Mouse (Mus musculus) T-helper 2 cell (primary cell): ENCODE results near the gene Hoxa5.

ENCODE experiments used
- in situ Hi-C: fragments of 300-600 bp; cut with MboI, MseI; formaldehyde crosslinking; loops from one replicate; pipeline ENCODE4 v1.15.1; 2025; ENCODE audit warnings: high pct_unique_total_duplicates

Hoxa5 gene

GRCm38 (mm10) chr6:52204050-52204752 lies at the start of gene Hoxa5:
Gene Hoxa5 (minus strand): TSS chr6:52204587.
- in situ Hi-C loops: no loop called here

DNA sequence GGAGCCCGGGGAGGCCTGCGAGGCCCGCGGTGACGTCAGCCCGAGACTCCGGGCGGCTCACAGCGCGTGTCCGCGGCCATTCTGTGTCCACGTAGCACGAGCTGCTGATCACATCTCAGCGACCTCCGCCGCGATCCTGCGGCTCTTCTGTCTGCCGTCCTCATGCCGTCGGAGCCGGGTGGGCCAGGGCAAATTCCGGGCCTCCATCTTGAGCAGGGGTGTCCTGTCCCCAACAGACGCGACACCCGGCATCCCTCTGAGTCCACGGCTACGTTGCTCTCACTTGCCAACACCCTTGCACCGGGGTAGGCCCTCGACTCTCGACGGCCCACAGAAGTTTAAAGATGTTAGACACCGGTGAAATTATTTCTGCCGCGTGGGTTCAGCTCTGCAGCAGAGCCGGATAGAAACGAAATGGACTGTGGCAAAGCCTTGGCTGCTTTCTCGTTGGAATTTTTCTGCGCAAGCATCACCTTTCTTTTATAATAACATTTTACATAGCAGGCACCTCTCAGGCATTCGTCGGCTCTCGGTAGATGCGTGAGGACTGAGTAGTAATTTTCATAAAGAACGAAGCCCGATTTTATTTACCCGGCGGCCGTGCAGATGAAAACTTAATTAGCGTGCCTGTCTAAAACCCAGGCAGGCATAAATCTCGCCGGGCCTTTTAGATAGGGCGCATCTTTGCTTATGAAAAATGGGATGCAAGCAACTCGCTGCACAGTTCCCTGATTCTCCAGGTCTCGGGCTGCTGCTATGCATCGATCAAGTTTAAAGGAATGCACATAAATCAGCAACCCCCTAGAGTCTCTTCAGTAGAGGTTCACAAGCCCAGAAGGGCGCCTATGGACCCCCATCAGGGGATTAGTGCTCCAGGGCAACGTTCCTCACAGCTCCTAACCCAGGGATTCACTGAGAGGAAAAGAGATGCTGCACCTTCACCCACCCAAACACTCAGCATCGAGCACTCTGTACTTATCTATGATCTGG lies 49.4 kb upstream of the Hoxa5 start:
- in situ Hi-C loops: loop anchor here (5.0 to 25.0 kb wide), 3 partner anchors 37 to 583 kb away; no protein-coding TSS in a partner anchor

DNA sequence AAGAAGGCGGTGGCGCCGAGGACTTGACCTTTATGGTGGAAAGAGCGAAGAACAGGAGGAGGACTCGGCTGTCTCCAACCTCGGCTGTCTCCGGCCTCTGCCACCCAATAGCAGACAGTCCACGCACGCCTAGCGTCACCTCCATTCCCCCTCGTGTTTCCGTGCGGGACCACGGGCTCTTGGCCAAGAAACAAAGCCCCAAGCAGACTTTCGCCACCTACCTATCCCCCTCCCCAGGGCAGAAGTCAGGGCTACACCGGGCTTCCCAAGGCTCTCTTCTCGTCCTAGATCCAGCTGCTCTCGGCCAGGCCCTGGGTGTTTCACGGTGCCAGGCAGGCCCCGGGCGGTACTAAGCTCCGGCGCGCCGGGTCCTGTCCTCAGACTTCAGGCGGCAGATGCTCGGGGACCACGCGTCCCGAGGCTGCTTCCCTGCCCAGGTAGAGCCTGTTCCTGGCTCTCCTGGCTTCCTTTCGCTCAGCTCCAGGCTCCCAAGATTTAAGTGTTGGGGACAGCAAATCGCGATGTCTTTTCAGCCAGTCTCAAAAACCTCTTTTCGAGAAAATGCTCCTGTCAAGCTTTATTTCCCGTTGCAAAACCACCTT lies 48.5 kb upstream of the Hoxa5 start:
- in situ Hi-C loops: loop anchor here (5.0 to 25.0 kb wide), 3 partner anchors 36 to 584 kb away; no protein-coding TSS in a partner anchor

- in situ Hi-C loops: loop anchor here (5.0 to 25.0 kb wide), 3 partner anchors 35 to 585 kb away; no protein-coding TSS in a partner anchor
Observed at GRCm38 (mm10) chr6:52252016-52252774, 47.8 kb upstream of the Hoxa5 start.

GRCm38 (mm10) chr6:52251177-52251879 lies 46.9 kb upstream of the Hoxa5 start:
- in situ Hi-C loops: loop anchor here (5.0 to 25.0 kb wide), 3 partner anchors 34 to 586 kb away; no protein-coding TSS in a partner anchor

DNA sequence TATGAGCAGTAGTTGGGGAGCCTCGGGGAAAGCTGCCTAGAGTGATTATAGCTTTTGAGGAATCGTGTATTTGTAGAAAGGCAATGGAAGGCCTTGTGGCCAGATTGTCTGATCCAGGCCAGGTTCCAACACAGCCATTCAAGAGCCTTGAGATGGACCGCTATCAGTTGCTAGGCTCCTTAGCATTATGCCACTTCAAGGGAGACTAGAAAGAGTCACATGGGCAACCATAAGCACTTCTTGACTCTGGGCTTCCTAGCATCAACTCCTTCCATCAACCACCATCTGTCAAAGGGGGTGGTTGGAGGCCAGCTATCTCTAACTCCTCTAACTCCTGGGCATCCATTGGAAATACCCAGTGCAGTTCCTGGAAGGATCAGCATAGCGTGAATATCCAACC lies 45.4 kb upstream of the Hoxa5 start:
- in situ Hi-C loops: loop anchor here (5.0 to 25.0 kb wide), 3 partner anchors 33 to 587 kb away; no protein-coding TSS in a partner anchor

DNA sequence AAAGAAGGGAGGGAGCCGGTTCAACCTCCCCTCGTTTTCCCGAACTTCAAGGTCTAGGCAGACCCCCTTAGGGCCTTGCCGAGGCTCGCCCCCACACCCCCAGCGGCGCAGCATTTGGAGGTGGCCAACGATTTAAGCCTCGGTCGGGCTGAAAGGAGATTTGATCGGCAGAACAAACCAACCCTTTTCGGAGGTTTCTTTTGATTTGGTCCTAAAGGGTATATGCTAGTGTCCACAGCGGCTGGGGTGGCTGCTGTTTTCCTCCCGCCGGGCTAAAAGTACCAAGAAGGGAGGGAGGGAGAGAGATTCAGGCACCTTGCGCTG lies 45.0 kb upstream of the Hoxa5 start:
- in situ Hi-C loops: no loop called here

- in situ Hi-C loops: no loop called here
Observed at GRCm38 (mm10) chr6:52248638-52249414, 44.4 kb upstream of the Hoxa5 start.

DNA sequence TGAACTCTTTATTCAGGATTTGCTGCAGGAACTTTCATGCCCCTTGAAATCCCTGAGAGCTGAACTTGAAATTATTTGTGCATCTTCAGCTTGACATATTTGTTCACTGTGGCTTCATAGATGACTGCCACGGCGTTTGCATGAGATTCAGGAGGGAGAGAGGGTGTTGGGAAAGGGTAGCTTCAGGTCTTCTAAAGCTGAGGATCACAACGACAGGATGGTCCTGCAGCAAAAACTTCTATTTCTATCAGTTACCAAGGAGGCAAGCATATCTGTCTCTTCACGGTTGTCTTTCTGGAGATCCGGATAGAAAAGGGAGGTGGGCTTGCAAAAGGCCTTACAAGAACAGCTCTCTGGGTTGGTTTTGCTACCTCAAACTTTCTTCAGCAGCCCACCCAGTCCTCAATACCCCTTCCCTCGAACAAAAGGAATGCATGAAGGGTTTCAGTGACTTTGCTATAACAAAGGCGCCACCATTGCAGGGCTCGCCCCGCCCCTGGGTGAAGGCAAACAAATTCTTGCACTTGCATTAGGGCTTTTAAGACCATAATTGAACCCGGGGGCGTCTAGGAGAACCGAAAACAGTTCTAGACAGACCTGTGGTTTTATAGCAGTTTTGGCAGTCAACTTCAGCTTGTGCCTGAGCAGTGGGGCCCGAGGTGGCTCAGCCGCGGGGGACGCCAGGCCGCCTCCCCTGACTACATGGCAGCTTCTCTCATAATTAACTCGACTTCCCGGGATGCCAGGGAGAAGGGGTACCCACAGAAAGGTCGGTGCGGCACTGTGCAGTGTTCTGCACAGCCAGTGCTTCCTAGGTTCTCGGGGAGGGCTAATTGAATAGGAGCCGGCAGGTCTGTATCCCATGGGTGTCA lies 43.6 kb upstream of the Hoxa5 start:
- in situ Hi-C loops: no loop called here

DNA sequence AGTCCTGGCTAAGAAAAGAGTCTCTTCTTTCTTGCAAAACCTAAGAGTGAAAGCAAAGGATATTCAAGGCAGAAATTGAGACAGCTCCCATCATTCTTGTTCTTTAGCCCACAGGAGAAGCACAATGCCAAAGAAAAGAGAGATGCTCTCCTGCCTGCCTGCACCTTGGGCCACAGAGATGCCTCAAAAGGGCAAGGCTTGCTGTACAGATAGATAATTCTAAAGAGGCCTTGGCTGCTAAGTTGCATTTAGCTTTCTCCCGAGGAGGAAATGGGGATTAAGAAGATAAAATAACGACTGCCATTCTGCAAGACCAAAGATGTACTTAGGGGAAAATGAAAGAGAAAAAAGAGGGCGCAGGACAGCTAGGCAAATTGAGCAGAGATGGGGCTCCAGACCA lies 42.5 kb upstream of the Hoxa5 start:
- in situ Hi-C loops: no loop called here

GRCm38 (mm10) chr6:52246403-52246803 lies 42.0 kb upstream of the Hoxa5 start:
- in situ Hi-C loops: no loop called here

DNA sequence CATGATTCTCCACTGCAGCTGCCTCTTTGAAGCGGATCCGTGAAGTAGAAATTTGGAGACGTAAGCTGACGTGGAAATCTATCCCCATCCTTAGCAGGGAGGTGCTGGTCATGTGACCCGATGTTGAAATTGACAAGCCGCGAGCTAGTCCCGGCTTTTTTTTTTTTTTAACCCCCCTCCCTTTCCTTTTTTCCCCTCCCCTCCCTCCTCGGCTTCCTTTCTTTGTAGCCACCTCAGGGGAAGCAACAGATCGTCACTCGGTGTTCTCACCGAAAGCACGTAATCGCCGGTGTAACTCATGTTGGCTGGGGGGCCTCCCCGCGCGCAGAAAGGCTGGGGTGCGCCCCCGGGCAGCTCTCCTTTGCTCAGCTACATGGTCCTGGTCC lies 41.4 kb upstream of the Hoxa5 start, which contains the start of gene Hoxa11:
Gene Hoxa11, minus strand, starts transcription at position 54 of the 386 bp plus-strand sequence.
- in situ Hi-C loops: no loop called here

- in situ Hi-C loops: no loop called here
Observed at GRCm38 (mm10) chr6:52245040-52245756, 40.8 kb upstream of the Hoxa5 start.

DNA sequence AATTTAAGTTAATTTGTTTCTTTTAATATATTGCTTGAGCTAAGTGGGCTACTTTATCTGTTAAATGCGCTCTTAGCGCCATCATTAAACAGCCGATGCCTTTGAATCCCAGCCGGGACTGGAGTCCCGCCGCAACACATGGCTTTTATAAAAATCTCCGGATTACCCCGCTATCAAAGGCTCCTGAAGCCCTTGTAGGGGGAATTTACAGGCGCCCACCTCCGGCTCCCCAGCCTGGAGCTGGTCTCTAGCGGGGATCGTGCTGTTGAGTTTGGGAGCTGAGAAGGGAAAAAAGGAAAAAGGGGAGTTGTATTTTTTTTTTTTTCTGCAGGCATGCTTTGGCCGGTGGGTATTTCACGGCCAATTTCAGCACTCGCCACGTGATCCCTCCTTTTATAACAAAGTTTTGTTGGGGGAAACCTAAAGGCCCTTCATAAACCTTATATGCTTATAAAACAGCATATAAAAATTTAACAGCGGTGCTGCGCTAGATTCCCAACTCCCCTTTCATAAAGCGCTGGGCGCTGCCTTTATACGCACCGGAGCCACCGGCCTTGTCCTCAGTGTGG lies 40.2 kb upstream of the Hoxa5 start:
- in situ Hi-C loops: no loop called here

- in situ Hi-C loops: no loop called here
Observed at GRCm38 (mm10) chr6:52243681-52244121, 39.3 kb upstream of the Hoxa5 start.

- in situ Hi-C loops: no loop called here
Observed at GRCm38 (mm10) chr6:52242801-52243332, 38.5 kb upstream of the Hoxa5 start.

DNA sequence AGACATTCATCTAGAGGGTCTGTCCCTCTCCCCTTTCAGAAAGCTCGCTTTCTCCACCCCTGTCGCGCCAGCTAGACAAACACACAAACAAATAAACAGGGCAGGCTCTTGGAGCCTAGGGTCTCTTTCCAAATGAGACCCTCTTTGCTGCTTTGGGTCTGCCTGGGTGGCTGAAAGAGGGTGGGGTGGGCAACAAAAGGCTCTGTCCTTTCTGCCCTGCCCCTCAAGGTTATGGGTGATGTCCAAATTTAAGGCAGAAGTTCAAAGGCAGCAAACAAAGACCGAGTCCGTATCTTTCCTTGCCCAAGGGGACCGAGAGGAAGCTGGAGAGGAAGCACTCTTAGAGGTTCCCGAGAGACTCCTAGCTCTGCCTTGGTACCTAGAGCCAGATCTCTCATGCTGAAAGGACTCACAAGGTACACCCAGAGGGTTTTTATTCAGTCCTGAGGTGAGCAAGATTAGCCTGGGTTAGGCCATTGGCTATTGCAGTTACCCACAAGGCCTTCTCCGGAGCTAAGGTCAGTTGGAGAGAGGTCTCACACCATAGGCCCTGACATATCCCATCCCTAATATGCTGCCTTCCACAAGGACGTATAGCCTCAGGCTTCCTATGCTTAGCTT lies 36.7 kb upstream of the Hoxa5 start:
- in situ Hi-C loops: no loop called here
